Mouse (Mus musculus) T-helper 17 cell (primary cell): Measurements from ENCODE around the gene Paics.
"Not testable (repeated sequence)": the region's sequence is repeated elsewhere in the genome, so short reads cannot be mapped to it uniquely, and the experiment has no call there.

Experiments used
- in situ Hi-C, 2 experiments: fragments of 300-600 bp; cut with MboI, MseI; formaldehyde crosslinking; loops; 1 replicate in 1 of 2; 2 replicates in 1 of 2; pipeline ENCODE4 v1.15.1; 2025; ENCODE audit warnings: high pct_unique_total_duplicates in 2 of 2

The Paics gene

DNA sequence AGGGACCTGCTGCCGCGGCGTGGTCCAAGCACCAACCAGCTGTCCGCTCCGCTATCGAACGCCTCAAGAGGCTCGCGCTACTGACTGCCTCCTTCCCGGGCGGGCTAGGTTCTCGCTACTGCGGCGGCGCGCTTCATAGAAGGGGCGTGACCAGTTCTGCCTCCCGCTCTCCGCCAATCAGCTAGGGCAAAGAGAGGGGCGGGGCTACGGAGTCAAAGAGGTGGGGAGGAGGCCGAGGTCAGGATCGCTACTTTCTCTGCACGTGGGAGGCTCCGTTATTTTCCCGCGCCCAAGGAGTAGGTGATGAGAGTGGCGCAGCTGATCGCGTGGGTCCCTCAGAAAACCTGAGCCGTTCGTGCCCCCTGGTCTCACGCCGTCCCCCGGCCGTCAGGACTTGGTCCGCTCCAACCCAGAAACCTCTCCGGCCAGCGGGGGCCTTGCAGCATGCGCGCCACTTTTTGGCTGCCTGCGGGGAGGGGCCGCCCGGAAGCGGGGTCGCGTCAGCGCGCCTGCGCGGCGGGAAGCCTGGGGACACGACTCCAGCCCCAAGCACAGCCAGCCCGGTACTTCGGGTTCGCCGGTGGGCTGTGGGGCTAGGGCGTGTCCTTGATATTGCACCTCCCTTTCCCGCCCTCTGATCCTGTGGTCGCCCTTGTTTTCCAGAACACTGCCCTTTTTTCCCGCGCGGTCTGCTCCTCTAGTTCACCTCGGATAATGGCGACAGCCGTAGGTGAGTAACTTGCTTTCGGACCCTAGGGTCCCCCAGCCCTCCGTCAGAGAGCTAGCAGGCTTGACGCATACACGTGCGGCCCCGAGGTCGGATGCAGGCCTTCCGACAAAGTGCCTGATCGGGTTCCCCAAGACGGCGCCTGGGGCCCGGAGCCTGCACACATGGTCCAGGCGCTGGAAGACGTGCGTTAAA, at the start of gene Paics, which contains the start of gene Ppat:
Gene Paics (plus strand): TSS at position 202 of the 922 bp plus-strand sequence.
Gene Ppat (minus strand): TSS at position 473 of the 922 bp plus-strand sequence.
- in situ Hi-C loops = loop anchor here in 1 of 2 experiments (5.0 kb wide), 1 partner anchor 44 kb away; the partner anchor contains the start of gene Aasdh

- in situ Hi-C loops = loop anchor here in 1 of 2 experiments (10.0 kb wide), 1 partner anchor 63 kb away; no protein-coding TSS in a partner anchor
Observed at GRCm38 (mm10) chr5:76902131-76902530, 49.0 kb upstream of the Paics start.

DNA sequence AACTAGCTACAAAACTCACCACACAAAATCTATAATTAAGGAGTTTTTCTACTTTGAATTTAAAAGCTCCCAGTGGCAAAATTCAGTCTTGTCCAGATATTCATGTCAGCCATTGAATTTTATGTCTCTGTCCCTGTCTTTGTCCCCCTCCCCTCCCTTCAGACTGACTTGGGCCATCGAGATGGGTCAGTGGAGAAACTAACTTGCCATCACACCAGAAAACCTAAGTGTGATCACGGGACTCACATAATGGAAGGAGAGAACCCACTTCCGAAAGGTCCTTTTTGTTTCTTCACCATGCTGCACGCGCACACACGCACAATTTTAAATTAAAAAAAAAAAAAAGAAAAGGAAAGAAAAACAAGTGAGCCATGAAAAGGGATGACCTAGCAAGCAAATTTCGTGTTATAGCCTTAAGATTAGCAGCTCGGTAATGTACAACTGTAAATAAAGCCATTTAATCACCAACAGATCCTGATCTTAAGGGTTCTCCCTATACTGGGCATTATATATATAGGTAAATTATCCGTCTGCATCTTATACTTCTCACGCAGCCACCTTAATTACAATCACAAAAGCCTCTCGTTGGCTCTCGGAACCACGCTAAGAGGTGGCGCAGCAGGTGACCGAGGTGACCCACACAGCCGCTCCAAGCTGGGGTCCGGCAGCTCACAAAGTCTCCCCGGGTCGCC, 46.2 kb upstream of the Paics start:
- in situ Hi-C loops = loop anchor here (5.0 to 10.0 kb wide), 2 partner anchors 47 to 60 kb away; partner anchors contain the start of genes Paics (in 1 of the 2) and Ppat (in 1 of the 2)

DNA sequence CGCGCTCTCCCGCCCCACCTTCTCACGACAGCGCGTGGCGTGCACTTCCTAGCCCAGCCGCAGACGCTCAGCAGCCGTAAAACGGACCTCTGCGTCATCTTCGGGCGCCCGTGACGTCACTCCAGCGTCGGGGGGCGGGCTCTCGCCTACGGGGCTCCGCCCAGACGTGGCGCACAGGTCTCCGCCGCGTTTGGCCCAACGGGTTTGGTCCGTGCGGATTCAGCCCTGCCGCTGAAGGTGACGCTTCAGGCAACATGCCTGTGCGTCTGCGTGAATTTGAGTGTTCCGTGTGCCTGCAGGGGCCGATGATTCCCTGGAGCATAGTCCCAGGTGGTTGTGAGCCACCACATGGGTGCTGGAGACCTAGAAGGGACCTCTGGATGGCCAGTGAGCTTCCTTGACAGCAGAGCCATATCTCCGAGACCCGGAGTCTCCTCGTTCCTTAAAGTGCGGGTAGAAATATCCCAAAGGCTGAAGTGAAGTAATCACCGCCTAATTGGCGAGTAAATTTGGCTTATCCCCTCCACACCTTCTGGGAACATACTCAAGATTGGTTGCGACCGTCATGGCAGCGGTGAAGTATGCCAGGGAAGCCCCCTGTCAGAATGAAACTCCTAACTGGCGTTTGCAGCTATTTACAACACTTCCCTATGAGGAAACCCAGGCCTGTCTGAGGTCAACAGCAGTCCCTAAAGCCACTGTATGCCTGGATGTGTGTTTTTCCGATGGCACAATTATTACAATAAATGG, 45.5 kb upstream of the Paics start, which contains the start of gene Aasdh:
Gene Aasdh (minus strand): TSS at position 110 of the 750 bp plus-strand sequence.
- in situ Hi-C loops = loop anchor here (5.0 to 10.0 kb wide), 2 partner anchors 47 to 59 kb away; partner anchors contain the start of genes Paics (in 1 of the 2) and Ppat (in 1 of the 2)

DNA sequence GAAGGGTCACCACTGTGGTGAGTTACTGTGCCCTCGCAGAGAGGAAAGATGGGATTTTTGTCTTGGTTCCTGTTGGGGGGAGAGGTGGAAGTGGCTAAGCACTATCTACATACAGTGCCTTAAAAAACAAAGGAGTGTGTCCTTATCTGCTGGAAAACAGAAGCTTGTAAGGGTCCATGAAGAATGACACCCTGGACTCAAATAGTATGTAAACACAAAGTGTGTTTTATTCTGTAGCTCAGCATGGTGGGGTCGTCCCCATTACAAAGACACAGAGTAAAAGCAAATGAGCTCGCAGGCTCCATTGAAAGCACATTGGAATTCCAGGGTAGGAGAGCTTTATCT, 45.0 kb upstream of the Paics start:
- in situ Hi-C loops = loop anchor here (5.0 to 10.0 kb wide), 2 partner anchors 46 to 59 kb away; partner anchors contain the start of genes Paics (in 1 of the 2) and Ppat (in 1 of the 2)

GRCm38 (mm10) chr5:76910807-76911206, 40.3 kb upstream of the Paics start:
- in situ Hi-C loops = no loop called here

DNA sequence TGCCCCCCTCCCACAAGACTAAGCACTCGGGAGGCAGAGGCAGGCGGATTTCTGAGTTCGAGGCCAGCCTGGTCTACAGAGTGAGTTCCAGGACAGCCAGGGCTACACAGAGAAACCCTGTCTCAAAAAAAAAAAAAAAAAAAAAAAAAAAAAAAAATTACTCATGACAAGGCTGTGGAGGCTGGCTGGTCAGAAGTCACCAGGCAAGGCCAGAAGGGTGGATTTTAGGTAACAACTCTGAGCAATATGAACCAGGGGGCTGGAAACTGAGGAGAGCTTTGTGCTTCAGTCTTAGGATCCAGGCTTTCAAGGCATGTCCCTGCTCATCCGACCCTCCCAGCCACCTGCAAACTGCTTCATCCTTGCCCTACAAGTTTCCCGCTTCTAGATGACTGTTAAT, 38.6 kb upstream of the Paics start:
- in situ Hi-C loops = not testable (repeated sequence)

DNA sequence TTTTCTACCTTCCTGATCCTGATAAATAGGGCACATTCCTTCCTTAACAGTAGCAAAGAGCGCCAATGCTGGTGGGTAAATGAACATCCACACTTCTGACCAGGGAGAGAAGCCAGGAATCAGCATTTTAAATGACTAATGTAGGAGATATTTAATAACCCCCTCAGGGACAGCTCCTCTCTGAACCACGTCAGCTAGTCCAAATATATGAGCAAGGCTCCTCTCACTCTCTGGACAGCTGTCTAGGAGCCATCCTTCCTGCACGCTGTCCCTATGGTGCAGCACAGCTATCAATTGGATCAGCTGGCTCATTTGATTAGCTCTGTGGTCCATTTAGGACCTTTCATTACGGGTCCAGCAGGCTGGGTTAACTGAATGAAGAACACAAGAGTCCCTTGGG, 28.3 kb upstream of the Paics start:
- in situ Hi-C loops = loop anchor here in 1 of 2 experiments (5.0 kb wide), 1 partner anchor 34 kb away; no protein-coding TSS in a partner anchor

DNA sequence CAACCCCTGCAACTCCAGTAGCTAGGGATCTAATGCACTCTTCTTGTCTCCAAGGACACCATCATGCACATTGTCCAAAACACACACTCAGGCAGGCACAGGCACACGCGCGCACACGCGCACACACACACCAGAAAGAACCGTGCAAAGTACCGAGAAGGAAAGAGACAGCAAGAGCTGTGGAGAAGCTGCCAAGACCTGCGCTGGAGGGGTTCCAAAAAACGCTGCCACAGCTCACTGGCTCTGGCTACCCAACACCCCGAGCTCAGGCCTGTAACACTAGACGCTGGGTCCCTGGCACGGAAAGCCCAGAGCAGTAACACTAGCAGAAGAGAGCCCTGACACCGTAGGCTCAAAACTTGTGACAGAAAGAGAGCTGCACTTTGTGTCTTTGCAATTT, 27.7 kb upstream of the Paics start:
- in situ Hi-C loops = loop anchor here in 1 of 2 experiments (5.0 kb wide), 1 partner anchor 34 kb away; no protein-coding TSS in a partner anchor

- in situ Hi-C loops = loop anchor here in 1 of 2 experiments (5.0 kb wide), 1 partner anchor 33 kb away; no protein-coding TSS in a partner anchor
Observed at GRCm38 (mm10) chr5:76924296-76924695, 26.8 kb upstream of the Paics start.

GRCm38 (mm10) chr5:76928124-76928832, 22.8 kb upstream of the Paics start:
- in situ Hi-C loops = no loop called here

DNA sequence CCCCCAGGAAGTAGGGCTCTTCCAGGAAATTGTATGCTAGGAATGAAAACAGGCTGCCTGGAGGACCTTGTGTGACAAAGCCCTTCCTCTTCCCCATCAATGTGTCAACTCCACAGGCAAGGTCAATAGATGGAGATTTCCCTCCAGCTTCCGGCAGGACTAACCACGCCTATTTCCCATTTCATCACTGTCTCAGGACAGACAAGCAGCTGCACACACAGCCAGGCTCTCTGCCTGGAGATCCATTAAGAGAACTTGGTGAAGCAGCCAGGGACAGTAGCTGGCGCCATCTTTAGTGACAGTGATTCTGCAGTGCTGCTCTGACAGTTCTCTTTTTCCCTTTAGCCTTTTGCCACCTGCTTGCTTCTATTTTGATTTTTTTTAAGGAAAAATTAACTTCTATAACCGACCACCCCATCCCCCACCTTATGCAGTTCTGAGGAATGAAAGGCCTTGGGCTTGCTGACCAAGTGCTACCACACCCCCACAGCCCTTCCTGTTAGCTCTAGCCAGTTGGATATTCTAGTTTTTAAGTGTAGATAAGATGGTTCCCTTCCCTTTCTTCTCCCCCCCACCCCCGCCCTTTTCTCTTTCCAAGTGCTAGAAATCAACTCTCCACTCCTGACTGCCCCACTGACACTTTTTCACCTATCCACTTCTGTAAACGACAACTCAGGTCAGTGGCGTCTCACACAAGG, 21.8 kb upstream of the Paics start:
- in situ Hi-C loops = no loop called here

DNA sequence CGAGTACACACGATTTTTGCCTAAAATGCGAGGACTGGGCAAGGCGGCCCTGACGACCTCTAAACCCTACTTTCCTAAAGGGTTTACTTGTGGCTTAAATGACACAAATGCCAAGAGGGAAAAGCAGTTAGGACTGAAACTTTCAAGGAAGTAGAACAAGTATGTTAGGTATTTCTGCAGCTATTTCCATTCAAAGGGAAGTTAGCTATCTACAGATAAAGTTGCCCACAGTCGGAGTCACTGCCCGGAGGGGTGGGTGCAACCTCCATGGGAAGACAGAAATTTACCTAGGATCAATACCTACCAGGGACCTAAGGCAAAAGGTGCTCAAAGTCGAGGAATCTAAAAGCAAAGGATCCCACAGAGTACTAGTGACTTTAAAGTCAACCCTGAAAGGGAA, 11.4 kb upstream of the Paics start:
- in situ Hi-C loops = no loop called here

GRCm38 (mm10) chr5:76941975-76942374, 9.1 kb upstream of the Paics start:
- in situ Hi-C loops = no loop called here

DNA sequence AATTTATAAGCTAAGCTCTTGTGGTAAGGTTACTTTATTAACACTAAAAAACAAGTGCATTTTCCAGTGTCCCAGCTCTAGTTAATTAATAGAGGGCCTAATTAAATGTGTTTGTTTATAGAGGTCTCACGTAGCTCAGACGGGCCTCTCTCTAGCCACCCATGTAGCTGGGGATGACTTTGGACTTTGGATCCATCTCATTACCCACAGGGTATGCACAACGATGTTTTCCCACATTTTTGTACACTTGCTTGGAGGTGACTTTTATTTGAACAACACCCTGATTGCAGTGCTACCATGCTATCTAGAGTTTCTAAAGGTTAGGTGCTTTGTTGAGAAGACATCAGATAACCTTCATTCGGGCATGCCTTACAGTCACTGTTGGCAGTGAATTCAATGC, 8.6 kb upstream of the Paics start:
- in situ Hi-C loops = no loop called here

GRCm38 (mm10) chr5:76944965-76945677, 6.0 kb upstream of the Paics start:
- in situ Hi-C loops = no loop called here

DNA sequence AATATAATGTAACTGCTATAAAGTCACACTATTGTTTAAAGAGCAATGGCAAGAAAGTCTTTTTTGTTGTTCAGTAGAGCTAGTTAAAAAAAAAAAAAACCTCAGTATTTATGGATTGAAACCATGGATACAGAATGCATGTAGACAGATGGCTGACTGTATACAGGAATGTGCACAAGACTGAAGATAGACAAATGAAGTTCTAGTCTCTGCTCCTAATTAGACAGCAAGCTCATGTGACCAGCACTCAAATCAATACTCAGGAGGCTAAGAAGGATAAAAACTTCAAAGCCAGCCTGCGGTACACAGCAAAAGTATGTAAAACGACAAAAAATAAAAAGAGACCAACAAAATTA, 5.5 kb upstream of the Paics start:
- in situ Hi-C loops = no loop called here

DNA sequence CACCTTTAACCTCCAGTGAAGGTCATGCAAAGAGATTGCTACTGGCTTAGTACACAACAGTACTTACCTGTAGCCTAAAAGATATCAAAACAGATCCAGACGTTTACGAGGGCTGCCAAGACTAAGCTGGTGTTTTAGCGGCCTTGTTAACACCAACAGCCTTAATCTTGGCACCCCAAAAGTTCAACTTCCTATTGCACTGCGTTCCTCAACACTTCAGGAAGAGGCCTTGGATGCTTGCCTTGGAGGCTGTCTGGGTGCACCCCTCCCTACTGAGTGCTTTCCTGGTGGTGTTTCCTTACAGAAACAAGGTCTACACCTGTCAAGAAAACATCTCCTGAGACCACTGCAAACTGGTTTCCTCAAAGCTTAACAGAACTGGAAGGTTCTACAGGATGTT, 4.0 kb upstream of the Paics start:
- in situ Hi-C loops = no loop called here

- in situ Hi-C loops = no loop called here
Observed at GRCm38 (mm10) chr5:76947758-76948157, 3.3 kb upstream of the Paics start.
